Mouse (Mus musculus) adrenal gland, postnatal 14 days (tissue): ENCODE measurements around the gene Ftsj3. TPM values are rescaled to one million over a fixed set of nuclear protein-coding genes. Genes with fewer than 3 reads are reported as not detected.
"Not testable (repeated sequence)": the region's sequence is repeated elsewhere in the genome, so short reads cannot be mapped to it uniquely, and the experiment has no call there.

Experiments used
- DNase-seq: peaks from one replicate; pipeline ENCODE4 v3.0.0; 2021; ENCODE audit warnings: mixed read lengths
- total RNA-seq: library from RNA; stranded (reverse); gene quantifications from 2 replicates; pipeline ENCODE4 v1.2.3, GENCODE M21; 2021

Gene Ftsj3
- total RNA-seq, 1 experiment from 2014 or later = 66.1 TPM

GRCm38 (mm10) chr11:106201337-106202122, 54.3 kb downstream of the Ftsj3 start:
- DNase-seq = no peak

- DNase-seq = no peak
Measured at GRCm38 (mm10) chr11:106200756-106201155, 55.1 kb downstream of the Ftsj3 start.

- DNase-seq = not testable (repeated sequence)
Measured at GRCm38 (mm10) chr11:106199997-106200396, 55.9 kb downstream of the Ftsj3 start.

Other genes starting within 250 kb of the Ftsj3 start
- 0.15 and 0.41 TPM in 2 replicates for gene Kcnh6, start 248.0 kb downstream of the Ftsj3 start, total RNA-seq
- gene Dcaf7, start 219.2 kb downstream of the Ftsj3 start, total RNA-seq = 50.3 and 58.0 TPM in 2 replicates
- 41.4 and 47.1 TPM in 2 replicates for gene Taco1, start 190.0 kb downstream of the Ftsj3 start, total RNA-seq
- 41.6 and 55.1 TPM in 2 replicates for gene Map3k3, start 171.5 kb downstream of the Ftsj3 start, total RNA-seq
- gene Gm10840, start 95.2 kb downstream of the Ftsj3 start, total RNA-seq = not detected in 2 replicates
- 21.1 and 59.4 TPM in 2 replicates for gene Limd2, start 95.2 kb downstream of the Ftsj3 start, total RNA-seq
- gene Strada, start 53.9 kb downstream of the Ftsj3 start, total RNA-seq = 12.1 and 12.5 TPM in 2 replicates
- gene Ccdc47, start 39.7 kb downstream of the Ftsj3 start, total RNA-seq = 116 and 120 TPM in 2 replicates
- 51.5 and 59.9 TPM in 2 replicates for gene Ddx42, start 39.2 kb downstream of the Ftsj3 start, total RNA-seq
- gene Psmc5, start 75 bp upstream of the Ftsj3 start, total RNA-seq = 141 and 146 TPM in 2 replicates
- 79.9 and 91.0 TPM in 2 replicates for gene Smarcd2, start 16.9 kb upstream of the Ftsj3 start, total RNA-seq
- gene Tcam1, start 20.6 kb upstream of the Ftsj3 start, total RNA-seq = 0.11 and 0.23 TPM in 2 replicates
- gene Gh, start 45.8 kb upstream of the Ftsj3 start, total RNA-seq = not detected in 2 replicates
- 5.5 and 33.1 TPM in 2 replicates for gene Cd79b, start 58.7 kb upstream of the Ftsj3 start, total RNA-seq
- 0.44 and 0.49 TPM in 2 replicates for gene Scn4a, start 97.2 kb upstream of the Ftsj3 start, total RNA-seq
- not detected in 2 replicates for gene Prr29, start 109.4 kb upstream of the Ftsj3 start, total RNA-seq
- gene Icam2, start 132.0 kb upstream of the Ftsj3 start, total RNA-seq = 24.6 and 27.6 TPM in 2 replicates
- gene Ern1, start 231.8 kb upstream of the Ftsj3 start, total RNA-seq = 80.9 and 82.3 TPM in 2 replicates